Mouse (Mus musculus): ENCODE data around the gene Lamc3. TPM values are rescaled to one million over a fixed set of nuclear protein-coding genes. Genes with fewer than 3 reads are reported as not detected.

Lamc3 gene
- total and polyA plus RNA-seq, 3 experiments: not detected

- TF ChIP-seq CTCF (IDR thresholded peaks at IDR 0.05; ENCODE audit: low read depth, low read length) (no peak), GATA2 (IDR thresholded peaks at IDR 0.05; ENCODE audit: borderline replicate concordance, low read depth, low read length) (no peak), GATA1 (IDR thresholded peaks at IDR 0.05; ENCODE audit: borderline replicate concordance, low read length) (no peak), POLR2AphosphoS5 (IDR thresholded peaks at IDR 0.05; ENCODE audit: insufficient replicate concordance, low read depth, low read length) (no peak), TAL1 (conservative IDR thresholded peaks at IDR 0.05; ENCODE audit: low read depth, low read length) (no peak)
- DNase-seq (ENCODE audit: low spot score): no peak
- no peaks in the 10 kb centered on the region for H3K9me3 ChIP-seq (replicated peaks)
- no peaks in the 10 kb centered on the region for H3K36me3 ChIP-seq (replicated peaks)
- ATAC-seq (ENCODE audit: extremely low read depth, insufficient number of reproducible peaks, low FRiP score, poor library complexity, severe bottlenecking): no peak
- peaks cover 17% of the 10 kb centered on the region for H3K27me3 ChIP-seq (ENCODE audit: insufficient read depth, low read length)
- H3K4me1 ChIP-seq (ENCODE audit: insufficient read depth, low read depth, low read length): no peaks in the 10 kb centered on the region
- H3K4me3 ChIP-seq (ENCODE audit: low read depth, low read length): no peak overlapping the region
Measured at GRCm38 (mm10) chr2:31870683-31871082, 16.4 kb upstream of the Lamc3 start.

GRCm38 (mm10) chr2:31874290-31874855 is 12.7 kb upstream of the Lamc3 start:
- no peaks in the 10 kb centered on the region for H3K4me1 ChIP-seq (ENCODE audit: insufficient read depth, low read depth, low read length)
- no peak overlapping the region for H3K4me3 ChIP-seq (ENCODE audit: low read depth, low read length)
- no peaks in the 10 kb centered on the region for H3K9me3 ChIP-seq (replicated peaks)
- DNase-seq (ENCODE audit: low spot score): no peak
- TF ChIP-seq POLR2AphosphoS5 (IDR thresholded peaks at IDR 0.05; ENCODE audit: insufficient replicate concordance, low read depth, low read length): no peak
- no peak for TF ChIP-seq GATA2 (IDR thresholded peaks at IDR 0.05; ENCODE audit: borderline replicate concordance, low read depth, low read length)
- no peak for TF ChIP-seq TAL1 (conservative IDR thresholded peaks at IDR 0.05; ENCODE audit: low read depth, low read length)
- no peak for TF ChIP-seq GATA1 (IDR thresholded peaks at IDR 0.05; ENCODE audit: borderline replicate concordance, low read length)
- no peak for TF ChIP-seq CTCF (IDR thresholded peaks at IDR 0.05; ENCODE audit: low read depth, low read length)
- ATAC-seq (ENCODE audit: extremely low read depth, insufficient number of reproducible peaks, low FRiP score, poor library complexity, severe bottlenecking): no peak
- peaks cover 17% of the 10 kb centered on the region for H3K27me3 ChIP-seq (ENCODE audit: insufficient read depth, low read length)
- no peaks in the 10 kb centered on the region for H3K36me3 ChIP-seq (replicated peaks)

GRCm38 (mm10) chr2:31876446-31876845 is 10.6 kb upstream of the Lamc3 start:
- no peak for DNase-seq (ENCODE audit: low spot score)
- ATAC-seq (ENCODE audit: extremely low read depth, insufficient number of reproducible peaks, low FRiP score, poor library complexity, severe bottlenecking): no peak
- Histone ChIP-seq H3K4me1 (ENCODE audit: insufficient read depth, low read depth, low read length) (no peaks in the 10 kb centered on the region), H3K27me3 (ENCODE audit: insufficient read depth, low read length) (peaks cover 32% of the 10 kb centered on the region), H3K36me3 (replicated peaks) (no peaks in the 10 kb centered on the region), H3K4me3 (ENCODE audit: low read depth, low read length) (no peak overlapping the region), H3K9me3 (replicated peaks) (no peaks in the 10 kb centered on the region)
- TF ChIP-seq TAL1 (conservative IDR thresholded peaks at IDR 0.05; ENCODE audit: low read depth, low read length): no peak
- TF ChIP-seq GATA2 (IDR thresholded peaks at IDR 0.05; ENCODE audit: borderline replicate concordance, low read depth, low read length): no peak
- no peak for TF ChIP-seq GATA1 (IDR thresholded peaks at IDR 0.05; ENCODE audit: borderline replicate concordance, low read length)
- TF ChIP-seq POLR2AphosphoS5 (IDR thresholded peaks at IDR 0.05; ENCODE audit: insufficient replicate concordance, low read depth, low read length): no peak
- TF ChIP-seq CTCF (IDR thresholded peaks at IDR 0.05; ENCODE audit: low read depth, low read length): no peak

- TF ChIP-seq CTCF (IDR thresholded peaks at IDR 0.05; ENCODE audit: low read depth, low read length) (no peak), TAL1 (conservative IDR thresholded peaks at IDR 0.05; ENCODE audit: low read depth, low read length) (no peak), POLR2AphosphoS5 (IDR thresholded peaks at IDR 0.05; ENCODE audit: insufficient replicate concordance, low read depth, low read length) (no peak), GATA2 (IDR thresholded peaks at IDR 0.05; ENCODE audit: borderline replicate concordance, low read depth, low read length) (no peak), GATA1 (IDR thresholded peaks at IDR 0.05; ENCODE audit: borderline replicate concordance, low read length) (no peak)
- H3K36me3 ChIP-seq (replicated peaks): no peaks in the 10 kb centered on the region
- no peaks in the 10 kb centered on the region for H3K9me3 ChIP-seq (replicated peaks)
- no peak for ATAC-seq (ENCODE audit: extremely low read depth, insufficient number of reproducible peaks, low FRiP score, poor library complexity, severe bottlenecking)
- H3K4me1 ChIP-seq (ENCODE audit: insufficient read depth, low read depth, low read length): no peaks in the 10 kb centered on the region
- H3K4me3 ChIP-seq (ENCODE audit: low read depth, low read length): no peak overlapping the region
- peaks cover 49% of the 10 kb centered on the region for H3K27me3 ChIP-seq (ENCODE audit: insufficient read depth, low read length)
- DNase-seq (ENCODE audit: low spot score): no peak
Measured at GRCm38 (mm10) chr2:31878610-31879009, 8.5 kb upstream of the Lamc3 start.

GRCm38 (mm10) chr2:31880868-31881267 is 6.2 kb upstream of the Lamc3 start:
- TF ChIP-seq GATA1 (IDR thresholded peaks at IDR 0.05; ENCODE audit: borderline replicate concordance, low read length) (no peak), CTCF (IDR thresholded peaks at IDR 0.05; ENCODE audit: low read depth, low read length) (no peak), GATA2 (IDR thresholded peaks at IDR 0.05; ENCODE audit: borderline replicate concordance, low read depth, low read length) (no peak), TAL1 (conservative IDR thresholded peaks at IDR 0.05; ENCODE audit: low read depth, low read length) (no peak), POLR2AphosphoS5 (IDR thresholded peaks at IDR 0.05; ENCODE audit: insufficient replicate concordance, low read depth, low read length) (no peak)
- H3K4me3 ChIP-seq (ENCODE audit: low read depth, low read length): no peak overlapping the region
- no peak for ATAC-seq (ENCODE audit: extremely low read depth, insufficient number of reproducible peaks, low FRiP score, poor library complexity, severe bottlenecking)
- peaks cover 66% of the 10 kb centered on the region for H3K27me3 ChIP-seq (ENCODE audit: insufficient read depth, low read length)
- H3K36me3 ChIP-seq (replicated peaks): no peaks in the 10 kb centered on the region
- no peak for DNase-seq (ENCODE audit: low spot score)
- H3K9me3 ChIP-seq (replicated peaks): no peaks in the 10 kb centered on the region
- no peaks in the 10 kb centered on the region for H3K4me1 ChIP-seq (ENCODE audit: insufficient read depth, low read depth, low read length)

GRCm38 (mm10) chr2:31883061-31883460 is 4.0 kb upstream of the Lamc3 start:
- no peak for DNase-seq (ENCODE audit: low spot score)
- Histone ChIP-seq H3K4me3 (ENCODE audit: low read depth, low read length) (no peak overlapping the region), H3K27me3 (ENCODE audit: insufficient read depth, low read length) (peaks cover 74% of the 10 kb centered on the region)

More at GRCm38 (mm10) chr2:31883061-31883460, 4.0 kb upstream of the Lamc3 start:
- no peak for TF ChIP-seq CTCF (IDR thresholded peaks at IDR 0.05; ENCODE audit: low read depth, low read length)
- TF ChIP-seq GATA2 (IDR thresholded peaks at IDR 0.05; ENCODE audit: borderline replicate concordance, low read depth, low read length): no peak
- no peak for TF ChIP-seq GATA1 (IDR thresholded peaks at IDR 0.05; ENCODE audit: borderline replicate concordance, low read length)
- Histone ChIP-seq H3K9me3 (replicated peaks) (no peaks in the 10 kb centered on the region), H3K4me1 (ENCODE audit: insufficient read depth, low read depth, low read length) (peaks cover 2% of the 10 kb centered on the region; the same call in 1 of the 2 replicates), H3K36me3 (replicated peaks) (no peaks in the 10 kb centered on the region)
- ATAC-seq (ENCODE audit: extremely low read depth, insufficient number of reproducible peaks, low FRiP score, poor library complexity, severe bottlenecking): no peak
